Mouse (Mus musculus): ENCODE measurements around the gene Adm. TPM values are rescaled to one million over a fixed set of nuclear protein-coding genes. Genes with fewer than 3 reads are reported as not detected.

Adm gene
- polyA plus RNA-seq, 1 experiment from 2014 or later = 3.2 TPM

GRCm38 (mm10) chr7:110649133-110649987 lies 21.9 kb downstream of the Adm start:
- Histone ChIP-seq H3K27me3 (ENCODE audit: control insufficient read depth, insufficient read depth, low read length) (no peaks in the 10 kb centered on the region), H3K4me1 (ENCODE audit: control insufficient read depth, insufficient read depth, low read length) (no peaks in the 10 kb centered on the region), H3K36me3 (ENCODE audit: control insufficient read depth, insufficient read depth, low read length) (no peaks in the 10 kb centered on the region), H3K4me2 (ENCODE audit: low read length) (no peak overlapping the region), H3K9me3 (ENCODE audit: control insufficient read depth, low read length) (no peaks in the 10 kb centered on the region), H3K27ac (replicated peaks; ENCODE audit: low read depth, low read length) (no peak overlapping the region), H3K4me3 (replicated peaks; ENCODE audit: low read depth, low read length) (no peak overlapping the region), H3K9ac (replicated peaks; ENCODE audit: low read length) (no peak overlapping the region)
- no peak for ATAC-seq (ENCODE audit: low FRiP score, low TSS enrichment)
- no peak for DNase-seq
- 91% methylated on average over 6 of the region's 6 CpGs for WGBS

- no peak for DNase-seq
- no peak for ATAC-seq (ENCODE audit: low FRiP score, low TSS enrichment)
- 91% methylated on average over 4 of the region's 4 CpGs for WGBS
- no peak overlapping the region for H3K4me2 ChIP-seq (ENCODE audit: low read length)
- no peak overlapping the region for H3K9ac ChIP-seq (replicated peaks; ENCODE audit: low read length)
- no peaks in the 10 kb centered on the region for H3K27me3 ChIP-seq (ENCODE audit: control insufficient read depth, insufficient read depth, low read length)
- H3K4me3 ChIP-seq (replicated peaks; ENCODE audit: low read depth, low read length) = no peak overlapping the region
- no peaks in the 10 kb centered on the region for H3K36me3 ChIP-seq (ENCODE audit: control insufficient read depth, insufficient read depth, low read length)
- no peaks in the 10 kb centered on the region for H3K9me3 ChIP-seq (ENCODE audit: control insufficient read depth, low read length)
- no peak overlapping the region for H3K27ac ChIP-seq (replicated peaks; ENCODE audit: low read depth, low read length)
- H3K4me1 ChIP-seq (ENCODE audit: control insufficient read depth, insufficient read depth, low read length) = no peaks in the 10 kb centered on the region
Measured at GRCm38 (mm10) chr7:110650491-110650890, 23.0 kb downstream of the Adm start.

GRCm38 (mm10) chr7:110651091-110651490 lies 23.6 kb downstream of the Adm start:
- H3K27ac ChIP-seq (replicated peaks; ENCODE audit: low read depth, low read length) = no peak overlapping the region
- 88% methylated on average over 6 of the region's 6 CpGs for WGBS
- no peak overlapping the region for H3K4me2 ChIP-seq (ENCODE audit: low read length)
- no peaks in the 10 kb centered on the region for H3K9me3 ChIP-seq (ENCODE audit: control insufficient read depth, low read length)
- ATAC-seq (ENCODE audit: low FRiP score, low TSS enrichment) = no peak
- H3K4me3 ChIP-seq (replicated peaks; ENCODE audit: low read depth, low read length) = no peak overlapping the region
- no peaks in the 10 kb centered on the region for H3K27me3 ChIP-seq (ENCODE audit: control insufficient read depth, insufficient read depth, low read length)
- no peaks in the 10 kb centered on the region for H3K36me3 ChIP-seq (ENCODE audit: control insufficient read depth, insufficient read depth, low read length)
- DNase-seq = no peak
- H3K4me1 ChIP-seq (ENCODE audit: control insufficient read depth, insufficient read depth, low read length) = no peaks in the 10 kb centered on the region
- no peak overlapping the region for H3K9ac ChIP-seq (replicated peaks; ENCODE audit: low read length)

- Histone ChIP-seq H3K27ac (replicated peaks; ENCODE audit: low read depth, low read length) (no peak overlapping the region), H3K9me3 (ENCODE audit: control insufficient read depth, low read length) (no peaks in the 10 kb centered on the region), H3K36me3 (ENCODE audit: control insufficient read depth, insufficient read depth, low read length) (no peaks in the 10 kb centered on the region), H3K4me2 (ENCODE audit: low read length) (no peak overlapping the region), H3K9ac (replicated peaks; ENCODE audit: low read length) (no peak overlapping the region), H3K4me1 (ENCODE audit: control insufficient read depth, insufficient read depth, low read length) (no peaks in the 10 kb centered on the region), H3K4me3 (replicated peaks; ENCODE audit: low read depth, low read length) (no peak overlapping the region), H3K27me3 (ENCODE audit: control insufficient read depth, insufficient read depth, low read length) (no peaks in the 10 kb centered on the region)
- DNase-seq (no peak), ATAC-seq (ENCODE audit: low FRiP score, low TSS enrichment) (no peak)
- 80% methylated on average over 3 of the region's 3 CpGs for WGBS
Measured at GRCm38 (mm10) chr7:110655230-110655629, 27.8 kb downstream of the Adm start.

- WGBS = 74% methylated on average over 6 of the region's 6 CpGs
Measured at GRCm38 (mm10) chr7:110655966-110656365, 28.5 kb downstream of the Adm start.

GRCm38 (mm10) chr7:110658378-110658928 lies 31.0 kb downstream of the Adm start:
- no peaks in the 10 kb centered on the region for H3K4me1 ChIP-seq (ENCODE audit: control insufficient read depth, insufficient read depth, low read length)
- DNase-seq (no peak), ATAC-seq (ENCODE audit: low FRiP score, low TSS enrichment) (no peak)
- 69% methylated on average over 3 of the region's 3 CpGs for WGBS
- H3K27me3 ChIP-seq (ENCODE audit: control insufficient read depth, insufficient read depth, low read length) = no peaks in the 10 kb centered on the region
- H3K4me3 ChIP-seq (replicated peaks; ENCODE audit: low read depth, low read length) = no peak overlapping the region
- no peak overlapping the region for H3K9ac ChIP-seq (replicated peaks; ENCODE audit: low read length)
- H3K4me2 ChIP-seq (ENCODE audit: low read length) = no peak overlapping the region
- H3K27ac ChIP-seq (replicated peaks; ENCODE audit: low read depth, low read length) = no peak overlapping the region
- H3K9me3 ChIP-seq (ENCODE audit: control insufficient read depth, low read length) = peaks cover 5% of the 10 kb centered on the region; the same call in 1 of the 2 replicates
- no peaks in the 10 kb centered on the region for H3K36me3 ChIP-seq (ENCODE audit: control insufficient read depth, insufficient read depth, low read length)

More at GRCm38 (mm10) chr7:110655966-110656365, 28.5 kb downstream of the Adm start:
- Histone ChIP-seq H3K9ac (replicated peaks; ENCODE audit: low read length) (no peak overlapping the region), H3K4me1 (ENCODE audit: control insufficient read depth, insufficient read depth, low read length) (no peaks in the 10 kb centered on the region), H3K4me3 (replicated peaks; ENCODE audit: low read depth, low read length) (no peak overlapping the region), H3K4me2 (ENCODE audit: low read length) (no peak overlapping the region), H3K27me3 (ENCODE audit: control insufficient read depth, insufficient read depth, low read length) (no peaks in the 10 kb centered on the region), H3K27ac (replicated peaks; ENCODE audit: low read depth, low read length) (no peak overlapping the region), H3K9me3 (ENCODE audit: control insufficient read depth, low read length) (no peaks in the 10 kb centered on the region), H3K36me3 (ENCODE audit: control insufficient read depth, insufficient read depth, low read length) (no peaks in the 10 kb centered on the region)
- no peak for ATAC-seq (ENCODE audit: low FRiP score, low TSS enrichment)
- DNase-seq = no peak

GRCm38 (mm10) chr7:110666537-110666936 lies 39.1 kb downstream of the Adm start:
- DNase-seq = no peak

GRCm38 (mm10) chr7:110668247-110668646 lies 40.8 kb downstream of the Adm start:
- H3K36me3 ChIP-seq (ENCODE audit: control insufficient read depth, insufficient read depth, low read length) = no peaks in the 10 kb centered on the region
- no peaks in the 10 kb centered on the region for H3K9me3 ChIP-seq (ENCODE audit: control insufficient read depth, low read length)
- DNase-seq (no peak), ATAC-seq (ENCODE audit: low FRiP score, low TSS enrichment) (no peak)
- H3K27me3 ChIP-seq (ENCODE audit: control insufficient read depth, insufficient read depth, low read length) = no peaks in the 10 kb centered on the region
- H3K9ac ChIP-seq (replicated peaks; ENCODE audit: low read length) = no peak overlapping the region
- H3K27ac ChIP-seq (replicated peaks; ENCODE audit: low read depth, low read length) = no peak overlapping the region
- H3K4me3 ChIP-seq (replicated peaks; ENCODE audit: low read depth, low read length) = no peak overlapping the region
- H3K4me2 ChIP-seq (ENCODE audit: low read length) = no peak overlapping the region
- 74% methylated on average over 6 of the region's 6 CpGs for WGBS
- no peaks in the 10 kb centered on the region for H3K4me1 ChIP-seq (ENCODE audit: control insufficient read depth, insufficient read depth, low read length)

More at GRCm38 (mm10) chr7:110666537-110666936, 39.1 kb downstream of the Adm start:
- Histone ChIP-seq H3K36me3 (ENCODE audit: control insufficient read depth, insufficient read depth, low read length) (no peaks in the 10 kb centered on the region), H3K27ac (replicated peaks; ENCODE audit: low read depth, low read length) (no peak overlapping the region), H3K27me3 (ENCODE audit: control insufficient read depth, insufficient read depth, low read length) (no peaks in the 10 kb centered on the region), H3K4me3 (replicated peaks; ENCODE audit: low read depth, low read length) (no peak overlapping the region), H3K9me3 (ENCODE audit: control insufficient read depth, low read length) (peaks cover 5% of the 10 kb centered on the region; the same call in 1 of the 2 replicates), H3K9ac (replicated peaks; ENCODE audit: low read length) (no peak overlapping the region), H3K4me2 (ENCODE audit: low read length) (no peak overlapping the region), H3K4me1 (ENCODE audit: control insufficient read depth, insufficient read depth, low read length) (no peaks in the 10 kb centered on the region)
- ATAC-seq (ENCODE audit: low FRiP score, low TSS enrichment) = no peak
- 64% methylated on average over 4 of the region's 5 CpGs for WGBS

GRCm38 (mm10) chr7:110668756-110669155 lies 41.3 kb downstream of the Adm start:
- H3K27me3 ChIP-seq (ENCODE audit: control insufficient read depth, insufficient read depth, low read length) = no peaks in the 10 kb centered on the region
- no peaks in the 10 kb centered on the region for H3K9me3 ChIP-seq (ENCODE audit: control insufficient read depth, low read length)
- ATAC-seq (ENCODE audit: low FRiP score, low TSS enrichment) (no peak), DNase-seq (peak; percentile 17)
- no peaks in the 10 kb centered on the region for H3K36me3 ChIP-seq (ENCODE audit: control insufficient read depth, insufficient read depth, low read length)
- H3K4me2 ChIP-seq (ENCODE audit: low read length) = no peak overlapping the region
- no peak overlapping the region for H3K4me3 ChIP-seq (replicated peaks; ENCODE audit: low read depth, low read length)
- 21% methylated on average over 5 of the region's 5 CpGs for WGBS
- no peaks in the 10 kb centered on the region for H3K4me1 ChIP-seq (ENCODE audit: control insufficient read depth, insufficient read depth, low read length)
- no peak overlapping the region for H3K27ac ChIP-seq (replicated peaks; ENCODE audit: low read depth, low read length)
- no peak overlapping the region for H3K9ac ChIP-seq (replicated peaks; ENCODE audit: low read length)
